Mouse (Mus musculus) liver, postnatal 0 days (tissue): ENCODE measurements around the gene Hlcs.

Source experiments
- CTCF ChIP-seq: sonication (generic); IDR thresholded peaks from 2 replicates; pipeline ENCODE4 v1.5.1; 2016; ENCODE audit warnings: antibody characterized with exemption, low read depth
- EP300 ChIP-seq: IDR thresholded peaks from 2 replicates; pipeline ENCODE4 v1.6.1; 2016; ENCODE audit warnings: antibody characterized with exemption, low read depth, mild to moderate bottlenecking

- no peak for TF ChIP-seq CTCF
- TF ChIP-seq EP300: no peak
These were observed 102.5 kb downstream of the Hlcs start for GRCm38 (mm10) chr16:94210689-94211357.
